Mouse (Mus musculus) liver, embryonic 14.5 days (tissue): Measurements from ENCODE around the gene Kirrel3.

ENCODE experiments used
- CTCF ChIP-seq: IDR thresholded peaks from 2 replicates; pipeline ENCODE4 v1.5.1; 2016; ENCODE audit warnings: antibody characterized with exemption, low read depth, control low read depth
- EP300 ChIP-seq: IDR thresholded peaks from 2 replicates; pipeline ENCODE4 v1.6.1; 2016; ENCODE audit warnings: antibody characterized with exemption, low read depth

- TF ChIP-seq CTCF (no peak), EP300 (no peak)
These were observed 416.2 kb downstream of the Kirrel3 start for GRCm38 (mm10) chr9:34901888-34902287.
